Mouse (Mus musculus) heart, adult 9 months (tissue): ENCODE measurements around the gene Ktn1.
A peak's percentile ranks its signal among the peaks of the same experiment; 100 is the strongest.

Experiments used
- DNase-seq, 2 experiments: peaks; one replicate each; pipeline ENCODE4 v3.0.0; 2022; ENCODE audit warnings: low spot score in 2 of 2

Ktn1 gene

DNA sequence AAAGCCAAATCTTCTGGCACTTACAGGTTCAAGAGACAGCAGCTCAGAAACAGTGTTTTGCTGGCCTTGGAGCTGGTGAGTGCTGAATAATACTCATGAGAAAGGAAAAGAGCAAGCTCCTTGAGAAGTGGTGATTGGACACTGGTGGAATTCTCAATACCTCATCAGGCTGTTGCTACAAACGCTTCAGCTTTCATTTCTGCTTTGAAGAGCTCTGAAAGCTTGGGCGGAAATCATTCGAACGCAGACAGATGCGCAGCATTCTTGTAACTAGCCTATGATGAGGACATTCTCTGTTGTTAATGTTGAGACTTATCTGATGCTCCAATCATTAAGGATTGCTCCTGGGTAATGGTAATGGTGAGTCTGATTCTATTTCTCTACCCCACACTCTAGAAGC is at the start of gene Ktn1:
Ktn1 (plus strand) TSS at position 231 of the 400 bp plus-strand sequence.
- no peak for DNase-seq

DNA sequence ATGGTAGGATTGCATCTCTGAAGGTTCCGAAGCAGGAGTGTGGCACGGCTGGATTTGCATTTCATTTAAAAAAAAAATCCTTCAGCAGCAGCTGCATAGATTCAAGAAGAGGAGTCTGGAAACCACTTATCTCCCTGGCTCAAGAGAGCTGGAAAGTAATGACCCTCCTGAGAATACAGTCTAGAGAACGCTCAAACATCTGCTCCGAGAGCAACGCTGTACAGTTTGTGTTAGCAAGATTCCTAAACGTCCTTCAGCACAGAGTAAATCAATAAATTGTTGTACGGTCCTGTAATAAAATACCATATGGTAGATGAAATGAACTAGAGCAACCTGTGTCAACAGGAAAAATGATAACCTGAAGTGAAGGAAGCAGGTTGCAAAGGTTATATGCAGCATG is 35.0 kb upstream of the Ktn1 start:
- peak; percentile 19 to 20 for DNase-seq

GRCm38 (mm10) chr14:47618891-47619290 is 29.4 kb upstream of the Ktn1 start:
- no peak for DNase-seq

- DNase-seq = no peak
Measured at GRCm38 (mm10) chr14:47621901-47622300, 26.3 kb upstream of the Ktn1 start.

GRCm38 (mm10) chr14:47624837-47625236 is 23.4 kb upstream of the Ktn1 start:
- no peak for DNase-seq

GRCm38 (mm10) chr14:47626143-47626542 is 22.1 kb upstream of the Ktn1 start:
- no peak for DNase-seq

- no peak for DNase-seq
Measured at GRCm38 (mm10) chr14:47626812-47627211, 21.4 kb upstream of the Ktn1 start.

- no peak for DNase-seq
Measured at GRCm38 (mm10) chr14:47627360-47627759, 20.9 kb upstream of the Ktn1 start.

DNA sequence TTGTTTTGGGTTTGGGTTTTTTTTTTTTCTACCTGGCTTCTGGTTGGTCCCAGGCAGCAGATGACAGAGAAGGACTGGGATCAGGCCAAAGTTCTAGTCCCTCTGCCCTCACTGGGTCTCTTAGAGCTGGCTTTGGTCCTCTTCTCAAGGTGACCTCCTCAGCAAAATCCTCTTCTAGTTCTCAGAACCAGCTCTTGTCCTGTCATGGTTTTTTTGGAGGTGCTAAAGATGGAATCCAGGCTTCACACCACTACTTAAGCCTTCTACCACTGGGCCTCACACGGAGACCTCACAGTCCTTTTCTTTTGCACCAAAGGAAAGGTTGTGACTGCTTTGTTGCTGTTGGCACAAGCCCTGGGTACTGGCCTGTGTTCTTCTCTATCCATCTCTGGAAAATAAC is 15.8 kb upstream of the Ktn1 start:
- DNase-seq = peak; percentile 51 to 67

DNA sequence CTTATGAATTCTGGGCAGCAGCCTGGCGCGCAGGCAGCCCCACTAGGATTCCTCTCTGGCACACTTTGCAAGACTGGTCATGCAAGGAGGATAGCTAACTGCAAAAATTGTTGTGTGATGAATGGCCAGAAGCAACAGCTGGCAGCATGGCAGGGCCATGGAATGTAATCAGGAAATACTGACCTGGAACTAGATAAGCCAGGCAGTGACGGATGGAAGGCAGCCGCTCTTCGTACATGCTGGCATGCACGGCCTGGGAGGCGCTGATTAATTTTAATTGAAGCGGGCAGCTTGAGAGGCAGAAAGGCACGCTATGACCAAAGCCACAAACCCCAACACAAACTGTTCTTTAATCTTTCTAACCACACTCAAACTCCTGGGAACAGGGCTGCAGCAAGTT is 13.8 kb upstream of the Ktn1 start:
- peak; percentile 56 to 64 for DNase-seq

- no peak for DNase-seq
Measured at GRCm38 (mm10) chr14:47634846-47635245, 13.4 kb upstream of the Ktn1 start.

GRCm38 (mm10) chr14:47638316-47638895 is 9.8 kb upstream of the Ktn1 start:
- no peak for DNase-seq

DNA sequence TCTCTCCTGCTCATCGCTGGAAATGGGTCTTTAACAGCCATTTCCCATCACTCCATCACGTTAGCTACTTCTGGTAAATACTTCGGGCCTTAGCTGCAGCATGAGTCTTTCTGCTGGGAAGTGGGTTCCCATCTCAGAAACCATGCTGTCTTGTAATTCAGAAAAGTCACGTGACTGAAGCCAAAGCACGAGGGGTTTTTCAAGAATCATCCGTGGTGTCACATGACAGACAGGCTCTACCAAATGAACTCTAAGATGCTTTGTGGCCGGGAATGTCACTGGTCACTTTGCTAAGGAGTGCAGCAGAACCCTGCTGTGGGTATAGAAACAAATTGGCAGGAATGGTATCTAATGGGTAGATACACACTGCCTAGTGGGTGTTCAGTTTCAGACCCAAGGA is 2.6 kb upstream of the Ktn1 start:
- DNase-seq = no peak

DNA sequence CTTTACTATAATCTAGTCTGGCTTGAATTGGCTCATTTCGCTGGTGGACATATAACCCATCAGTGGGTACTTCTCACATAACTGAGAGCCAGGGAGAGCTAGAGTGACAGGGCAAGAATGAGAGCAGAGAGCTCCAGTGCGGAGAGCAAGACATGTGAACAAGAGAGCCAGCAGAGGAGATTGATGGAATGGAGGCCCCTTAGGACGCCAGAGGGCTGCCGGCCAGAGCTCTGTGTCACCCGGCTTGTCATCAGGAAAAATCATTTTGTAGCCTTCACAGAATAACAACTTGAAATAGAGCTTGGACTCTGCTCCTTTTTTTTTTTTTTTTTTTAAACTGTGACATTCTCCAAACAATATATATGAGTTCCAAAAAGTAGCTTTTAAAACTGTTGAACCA is 2.0 kb upstream of the Ktn1 start:
- DNase-seq = no peak

GRCm38 (mm10) chr14:47646696-47647516 is 1.3 kb upstream of the Ktn1 start:
- no peak for DNase-seq

- DNase-seq = peak; percentile 82 to 83
Measured at GRCm38 (mm10) chr14:47648706-47649630, 720 bp downstream of the Ktn1 start.

- DNase-seq = peak; percentile 64
Measured at GRCm38 (mm10) chr14:47649631-47650337, 1.5 kb downstream of the Ktn1 start.

GRCm38 (mm10) chr14:47650338-47650720 is 2.1 kb downstream of the Ktn1 start:
- no peak for DNase-seq

GRCm38 (mm10) chr14:47651272-47651671 is 3.0 kb downstream of the Ktn1 start:
- DNase-seq = no peak

GRCm38 (mm10) chr14:47655444-47655843 is 7.2 kb downstream of the Ktn1 start:
- no peak for DNase-seq

- no peak for DNase-seq
Measured at GRCm38 (mm10) chr14:47663844-47664469, 15.7 kb downstream of the Ktn1 start.
